Mouse (Mus musculus): ENCODE measurements around the gene Kif9. TPM values are rescaled to one million over a fixed set of nuclear protein-coding genes. Genes with fewer than 3 reads are reported as not detected.

Gene Kif9
- total and polyA plus RNA-seq, 3 experiments: 1.1 to 1.8 (median 1.8) TPM

DNA sequence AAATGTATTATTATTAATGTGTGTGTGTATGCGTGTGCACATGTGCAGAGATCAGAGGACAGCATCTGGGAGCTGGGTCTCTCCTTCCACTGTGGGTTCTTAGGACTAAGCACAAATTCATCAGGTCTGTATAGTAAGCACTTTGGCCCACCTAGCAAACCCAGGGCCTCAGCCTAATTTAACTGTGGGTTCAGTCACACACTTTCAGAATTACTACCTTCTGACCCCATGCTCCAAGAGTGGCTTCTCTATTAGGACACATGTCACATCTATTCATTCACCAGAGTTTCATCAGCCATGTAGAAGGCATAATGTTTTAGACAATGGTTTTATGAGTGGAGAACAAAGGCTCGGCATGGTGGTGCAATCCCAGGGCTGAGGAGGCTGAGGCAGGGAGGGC lies 43.7 kb upstream of the Kif9 start (continued):
- TF ChIP-seq JUND (conservative IDR thresholded peaks at IDR 0.05; ENCODE audit: low read depth, low read length) (peak; percentile 88), BHLHE40 (IDR thresholded peaks at IDR 0.05; ENCODE audit: low read depth, low read length) (peak; percentile 80), IRF4 (IDR thresholded peaks at IDR 0.05; ENCODE audit: low read depth, low read length) (peak; percentile 98), CHD1 (IDR thresholded peaks at IDR 0.05; ENCODE audit: low read depth, low read length) (peak; percentile 31; the same call in 1 of the 2 replicates), GABPA (IDR thresholded peaks at IDR 0.05; ENCODE audit: insufficient replicate concordance, low read depth, low read length) (no peak), HCFC1 (IDR thresholded peaks at IDR 0.05; ENCODE audit: low read depth, low read length) (no peak), CHD2 (IDR thresholded peaks at IDR 0.05; ENCODE audit: low read length) (peak; percentile 74), ELF1 (IDR thresholded peaks at IDR 0.05; ENCODE audit: low read depth, low read length) (no peak), USF2 (conservative IDR thresholded peaks at IDR 0.05; ENCODE audit: low read depth, low read length) (no peak), SIN3A (IDR thresholded peaks at IDR 0.05; ENCODE audit: low read length) (peak; percentile 77), TCF12 (IDR thresholded peaks at IDR 0.05; ENCODE audit: low read depth, low read length) (peak; percentile 88), POLR2AphosphoS2 (IDR thresholded peaks at IDR 0.05; ENCODE audit: low read depth, low read length) (peak; percentile 38; the same call in 1 of the 2 replicates), RAD21 (IDR thresholded peaks at IDR 0.05; ENCODE audit: low read depth, low read length) (no peak; the same call in 1 of the 2 replicates), CTCF (conservative IDR thresholded peaks at IDR 0.05 in 1 of 2, IDR thresholded peaks at IDR 0.05 in 1 of 2; ENCODE audit: low read depth in 2 of 2, low read length in 2 of 2) (no peak), EP300 (IDR thresholded peaks at IDR 0.05; ENCODE audit: low read length) (peak; percentile 97), MAX (IDR thresholded peaks at IDR 0.05; ENCODE audit: low read length) (peak; percentile 87), TBP (conservative IDR thresholded peaks at IDR 0.05; ENCODE audit: low read depth, low read length) (peak; percentile 46; the same call in 1 of the 2 replicates), MEF2A (IDR thresholded peaks at IDR 0.05; ENCODE audit: borderline replicate concordance, low read depth, low read length) (peak; percentile 93), KAT2A (IDR thresholded peaks at IDR 0.05; ENCODE audit: insufficient replicate concordance, low read length) (0 out of 2 replicates have a peak, but pooled peaks have one; percentile 47)

DNA sequence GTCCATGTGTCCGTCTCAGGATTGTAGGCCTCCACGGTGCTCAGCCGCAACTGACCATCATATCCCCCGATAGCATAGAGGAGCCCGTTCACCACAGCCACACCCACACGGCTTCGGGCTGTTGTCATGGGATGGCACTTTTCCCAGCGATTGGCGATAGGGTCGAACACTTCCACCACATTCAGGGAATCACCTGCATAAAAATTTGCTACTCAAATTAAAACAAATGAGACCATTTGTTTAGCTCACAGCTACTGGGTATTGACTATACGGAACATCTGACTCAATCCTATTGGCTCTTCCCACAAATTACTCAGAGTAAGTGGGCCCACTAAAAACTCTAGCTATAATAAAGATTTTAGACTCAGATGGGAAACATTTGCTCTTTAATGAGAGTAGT lies 40.7 kb upstream of the Kif9 start:
- peaks cover 7 to 50% of the 10 kb centered on the region in 2 experiments for H3K36me3 ChIP-seq (replicated peaks in 1 of 2; ENCODE audit: control insufficient read depth in 1 of 2, insufficient read depth in 1 of 2, low read length in 1 of 2)
- no peak overlapping the region for H3K9ac ChIP-seq (ENCODE audit: insufficient read depth, low read depth)
- in situ Hi-C loops (cut with MboI; ENCODE audit: low pct_ligation_motif_present, low pct_unique_long_range_greater_than_20kb, low sequenced_read_pairs) (no loop called here), dilution Hi-C loops (cut with MboI; ENCODE audit: extremely low pct_ligation_motif_present, extremely low pct_unique_long_range_greater_than_20kb, low sequenced_read_pairs) (no loop called here)
- no peaks in the 10 kb centered on the region for H3K79me2 ChIP-seq (replicated peaks; ENCODE audit: control insufficient read depth, extremely low read depth, insufficient read depth, poor library complexity, severe bottlenecking)
- H3K9me3 ChIP-seq (replicated peaks; ENCODE audit: low read length): no peaks in the 10 kb centered on the region
- H3K27me3 ChIP-seq (replicated peaks): no peaks in the 10 kb centered on the region
- peak overlapping the region in 2 of 3 experiments; percentile 5 to 39 for H3K4me3 ChIP-seq (replicated peaks in 1 of 3; ENCODE audit: low read depth in 2 of 3, low read length in 2 of 3, poor library complexity in 1 of 3)
- peak; percentile 53 for DNase-seq (ENCODE audit: extremely low read depth)
- peaks cover 30 to 88% of the 10 kb centered on the region in 2 experiments for H3K4me1 ChIP-seq (ENCODE audit: control insufficient read depth in 1 of 2, insufficient read depth in 2 of 2)
- H3K4me2 ChIP-seq (ENCODE audit: insufficient read depth, low read depth, poor library complexity, severe bottlenecking): no peak overlapping the region
- H3K27ac ChIP-seq (ENCODE audit: insufficient read depth, low read depth): no peak overlapping the region; the same call in 1 of the 2 replicates
- TF ChIP-seq JUND (conservative IDR thresholded peaks at IDR 0.05; ENCODE audit: low read depth, low read length) (peak; percentile 26; the same call in 1 of the 2 replicates), MYC (IDR thresholded peaks at IDR 0.05; ENCODE audit: low read depth, low read length) (no peak), E2F4 (IDR thresholded peaks at IDR 0.05; ENCODE audit: insufficient replicate concordance, low read depth, low read length) (no peak), ETS1 (conservative IDR thresholded peaks at IDR 0.05; ENCODE audit: low read depth, low read length) (peak; percentile 57; the same call in 1 of the 2 replicates), EP300 (IDR thresholded peaks at IDR 0.05; ENCODE audit: low read length) (0 out of 2 replicates have a peak, but pooled peaks have one; percentile 35), USF2 (conservative IDR thresholded peaks at IDR 0.05; ENCODE audit: low read depth, low read length) (no peak)

Data from CH12.LX (cell line).